Mouse (Mus musculus) brain, embryonic 14.5 days (tissue): ENCODE measurements around the gene Stk32c.

Source experiments
- CTCF ChIP-seq: fragments of 200-500 bp; IDR thresholded peaks from 2 replicates; pipeline ENCODE4 v1.5.1; 2012; ENCODE audit warnings: inconsistent platforms, mild to moderate bottlenecking, moderate library complexity, borderline replicate concordance; ENCODE audit not compliant: insufficient read depth, insufficient read length; ENCODE audit errors: extremely low read depth
- POLR2A ChIP-seq: fragments of 200-500 bp; IDR thresholded peaks from 2 replicates; pipeline ENCODE4 v1.6.1; 2012; ENCODE audit warnings: mild to moderate bottlenecking, inconsistent platforms, borderline replicate concordance; ENCODE audit not compliant: poor library complexity, insufficient read depth, insufficient read length, severe bottlenecking; ENCODE audit errors: extremely low read depth

GRCm38 (mm10) chr7:139130361-139130760 lies 82.7 kb downstream of the Stk32c start:
- TF ChIP-seq CTCF, result no peak
- no peak for TF ChIP-seq POLR2A
